ENCODE assay signal across 12 mouse cellular contexts in genomic region chr1:132289965-132290364, GRCm38 (mm10). TPM values are rescaled to one million over a fixed set of nuclear protein-coding genes. Genes with fewer than 3 reads are reported as not detected.
DNase-seq lines count a peak whose midpoint lies in the region; ATAC-seq and TF ChIP-seq lines count a peak whose summit lies in the region.
"Had no signal": no experiment of that assay in that cellular context is flagged by ENCODE, and none has a peak within 500 bp of the region (broad histone marks: within the 10 kb centered on the region; RNA-seq: fewer than 3 reads in every experiment).

No protein-coding gene starts in this region.

- no peak for ATAC-seq in lung, postnatal 0 days
- ATAC-seq in hindbrain, embryonic 11.5 days (ENCODE audit: low FRiP score), result peak; percentile 41; the same call in 1 of the 2 replicates
- peak; percentile 25; the same call in 1 of the 2 replicates for ATAC-seq in neutrophil, adult 5-6 weeks (ENCODE audit: extremely low read depth, insufficient number of reproducible peaks, low FRiP score, poor library complexity, severe bottlenecking)
- ATAC-seq in granulocyte monocyte progenitor cell, adult 5-6 weeks (replicated peaks; ENCODE audit: poor library complexity, severe bottlenecking), result no peak

- H3K4me1 ChIP-seq in lung, postnatal 0 days (ENCODE audit: insufficient read depth, low read depth, low read length), result peaks cover 15% of the 10 kb centered on the region; the same call in 1 of the 2 replicates
- peaks cover 6% of the 10 kb centered on the region for H3K4me1 ChIP-seq in hindbrain, embryonic 11.5 days (replicated peaks; ENCODE audit: control insufficient read depth, insufficient read depth, low read length)

- WGBS in lung, postnatal 0 days, result 74% methylated on average over 6 of the region's 6 CpGs
- 63% methylated on average over 6 of the region's 6 CpGs for WGBS in hindbrain, embryonic 11.5 days

- no peaks in the 10 kb centered on the region for H3K9me3 ChIP-seq in lung, postnatal 0 days (ENCODE audit: low read length)
- H3K9me3 ChIP-seq in hindbrain, embryonic 11.5 days (ENCODE audit: control insufficient read depth, low read length), result no peaks in the 10 kb centered on the region
- H3K9me3 ChIP-seq: G1E; heart, embryonic 15.5 days had no signal

- H3K36me3 ChIP-seq in lung, postnatal 0 days (ENCODE audit: insufficient read depth, low read length), result no peaks in the 10 kb centered on the region
- no peaks in the 10 kb centered on the region for H3K36me3 ChIP-seq in hindbrain, embryonic 11.5 days (ENCODE audit: control insufficient read depth, insufficient read depth, low read length)
- H3K36me3 ChIP-seq: G1E; heart, embryonic 15.5 days had no signal

- DNase-seq in lung, postnatal 0 days (ENCODE audit: low spot score), result peak; percentile 10
- DNase-seq in lung, adult 18-20 months, result no peak
- DNase-seq in cerebellum, adult 11-12 months, result peak; percentile 62
- DNase-seq in hindbrain, embryonic 11.5 days (ENCODE audit: low spot score), result no peak
- no peak for DNase-seq in layer of hippocampus, adult 8-10 months (ENCODE audit: low spot score in 2 of 2)
- DNase-seq: kidney, adult 8-10 months; lung, adult 2 months; thymus, postnatal 14 days had no signal

- no peak overlapping the region for H3K27ac ChIP-seq in lung, postnatal 0 days (ENCODE audit: low read length)
- H3K27ac ChIP-seq in hindbrain, embryonic 11.5 days (ENCODE audit: low read depth, low read length), result no peak overlapping the region
- H3K27ac ChIP-seq: heart, embryonic 15.5 days had no signal

- H3K27me3 ChIP-seq in lung, postnatal 0 days (replicated peaks; ENCODE audit: insufficient read depth, low read length), result no peaks in the 10 kb centered on the region
- peaks cover 3% of the 10 kb centered on the region; the same call in 1 of the 2 replicates for H3K27me3 ChIP-seq in hindbrain, embryonic 11.5 days (ENCODE audit: control insufficient read depth, insufficient read depth, low read length)

- no peak overlapping the region for H3K4me2 ChIP-seq in lung, postnatal 0 days (replicated peaks; ENCODE audit: low read depth, low read length)
- H3K4me2 ChIP-seq in hindbrain, embryonic 11.5 days (replicated peaks; ENCODE audit: low read depth, low read length), result no peak overlapping the region
- H3K4me2 ChIP-seq: heart, embryonic 15.5 days had no signal

- H3K9ac ChIP-seq in lung, postnatal 0 days (replicated peaks; ENCODE audit: low read depth), result no peak overlapping the region
- no peak overlapping the region for H3K9ac ChIP-seq in hindbrain, embryonic 11.5 days (ENCODE audit: low read depth, low read length)
- H3K9ac ChIP-seq: heart, embryonic 15.5 days had no signal

- TF ChIP-seq CTCF in lung, postnatal 0 days (IDR thresholded peaks at IDR 0.05), result no peak

- no peak overlapping the region for H3K4me3 ChIP-seq in lung, postnatal 0 days (ENCODE audit: low read depth, low read length)
- no peak overlapping the region for H3K4me3 ChIP-seq in hindbrain, embryonic 11.5 days (ENCODE audit: low read depth, low read length)
- H3K4me3 ChIP-seq: heart, embryonic 15.5 days had no signal

- TF ChIP-seq EP300 in lung, postnatal 0 days (IDR thresholded peaks at IDR 0.05), result no peak

RNA-seq across cellular contexts. Expression of gene Klhdc8a, which starts 8.5 kb away (rescaled TPM):
- polyA plus RNA-seq in lung, postnatal 0 days (2015; fragmentation: Nextera tagmentation; extraction: Ambion mirVana), result 4.1 and 4.4 TPM in 2 replicates
- 2.9 and 3.0 TPM in 2 replicates for polyA plus RNA-seq in hindbrain, embryonic 11.5 days (2014; fragmentation: Nextera tagmentation; extraction: Ambion mirVana)
- not detected in 2 replicates for total RNA-seq in neutrophil, adult 5-6 weeks (2017)
- not detected in 2 replicates for total RNA-seq in granulocyte monocyte progenitor cell, adult 5-6 weeks (2014; fragmentation: Nextera tagmentation)
- not detected in 2 replicates for total RNA-seq in granulocyte monocyte progenitor cell, adult 5-6 weeks (2017)
- 1 to 10 TPM; 5.1 to 6.2 (median 5.7) TPM for total RNA-seq in layer of hippocampus, adult 8-10 months (2022)
- polyA plus RNA-seq: G1E had no signal

RNA-seq across cellular contexts. Expression of gene Nuak2, which starts 26.0 kb away (rescaled TPM):
- polyA plus RNA-seq in lung, postnatal 0 days (2015; fragmentation: Nextera tagmentation; extraction: Ambion mirVana), result 11.9 and 12.1 TPM in 2 replicates
- 33.1 and 39.3 TPM in 2 replicates for polyA plus RNA-seq in hindbrain, embryonic 11.5 days (2014; fragmentation: Nextera tagmentation; extraction: Ambion mirVana)
- 55.9 and 67.2 TPM in 2 replicates for total RNA-seq in neutrophil, adult 5-6 weeks (2017)
- 37.2 and 40.4 TPM in 2 replicates for total RNA-seq in granulocyte monocyte progenitor cell, adult 5-6 weeks (2014; fragmentation: Nextera tagmentation)
- 19.3 and 21.7 TPM in 2 replicates for total RNA-seq in granulocyte monocyte progenitor cell, adult 5-6 weeks (2017)
- 1 to 10 TPM; 1.2 to 2.0 (median 1.9) TPM for total RNA-seq in layer of hippocampus, adult 8-10 months (2022)
- polyA plus RNA-seq: G1E had no signal

Comparison
In these comparisons a context has a peak if more than half of its experiments do, and no peak if none do; other contexts are left out.
1. DNase-seq: peak in lung, postnatal 0 days (single experiment) and cerebellum, adult 11-12 months (single experiment); none in lung, adult 18-20 months (0 of 2), hindbrain, embryonic 11.5 days (single experiment) and layer of hippocampus, adult 8-10 months (0 of 2).
2. ATAC-seq: peak in hindbrain, embryonic 11.5 days (single experiment) and neutrophil, adult 5-6 weeks (single experiment); none in lung, postnatal 0 days (single experiment) and granulocyte monocyte progenitor cell, adult 5-6 weeks (single experiment).
3. RNA of gene Nuak2, which starts 26.0 kb away (total RNA-seq): 55.9 to 67.2 TPM in neutrophil, adult 5-6 weeks and 19.3 to 40.4 TPM in granulocyte monocyte progenitor cell, adult 5-6 weeks; 1.2 to 2.0 TPM in layer of hippocampus, adult 8-10 months; every median in the first group is over 4 times any median in the second.